Mouse (Mus musculus): ENCODE measurements around the gene Kcng4.

DNA sequence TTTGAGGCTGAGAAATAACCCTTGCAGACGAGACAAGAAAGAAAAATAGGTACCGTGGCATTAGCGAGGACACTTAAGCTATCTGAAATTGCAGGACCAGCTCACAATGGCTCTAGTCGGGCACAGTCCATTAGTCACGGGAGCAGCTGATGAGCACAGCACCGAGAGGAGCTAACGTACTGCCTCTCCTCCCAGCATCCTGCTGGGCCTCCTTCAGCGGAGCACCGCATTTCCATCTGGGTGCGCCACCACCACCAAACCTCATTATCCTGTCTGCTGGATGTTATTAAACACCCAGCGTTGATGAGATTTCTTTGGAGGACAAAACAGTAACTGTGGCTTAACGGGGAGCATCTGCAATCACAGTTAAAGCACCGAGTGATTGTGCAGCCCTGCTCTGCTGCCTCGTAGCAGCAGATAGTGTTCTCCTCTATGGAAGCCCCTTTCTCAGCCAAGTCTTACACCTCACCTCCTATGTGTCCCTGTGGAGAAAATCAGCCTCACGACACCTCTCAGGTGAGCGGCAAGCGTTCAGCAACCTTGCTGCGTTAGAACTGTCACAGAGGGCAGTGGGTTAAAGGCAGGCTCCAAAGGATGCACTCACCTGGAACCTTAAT, 9.6 kb upstream of the Kcng4 start:
- no peak for TF ChIP-seq CTCF (IDR thresholded peaks at IDR 0.05; ENCODE audit: low read depth)
- no peak for TF ChIP-seq EP300 (IDR thresholded peaks at IDR 0.05; ENCODE audit: low read depth)
